Mouse (Mus musculus) liver, embryonic 15.5 days (tissue): ENCODE results near the gene Ppard. TPM values are rescaled to one million over a fixed set of nuclear protein-coding genes. Genes with fewer than 3 reads are reported as not detected.

ENCODE experiments used
- ATAC-seq: fragments of 200-750 bp; cut with Nextera tagmentation; 2 replicates; pipeline ENCODE4 v1.8.0; 2017; ENCODE audit warnings: moderate number of reproducible peaks, mild to moderate bottlenecking, moderate library complexity; ENCODE audit not compliant: insufficient read depth
- H3K27ac ChIP-seq: fragments of 300-500 bp; sonication (generic); replicated peaks from 2 replicates; pipeline ENCODE4 v1.5.1; 2015; ENCODE audit warnings: mild to moderate bottlenecking, inconsistent platforms
- H3K27me3 ChIP-seq: fragments of 300-500 bp; sonication (generic); 2 replicates; pipeline ENCODE4 v1.6.1; 2015; ENCODE audit warnings: mild to moderate bottlenecking, inconsistent platforms
- H3K36me3 ChIP-seq: fragments of 300-500 bp; sonication (generic); replicated peaks from 2 replicates; pipeline ENCODE4 v1.6.1; 2015; ENCODE audit warnings: moderate library complexity, mild to moderate bottlenecking, inconsistent platforms
- H3K4me1 ChIP-seq: fragments of 300-500 bp; sonication (generic); replicated peaks from 2 replicates; pipeline ENCODE4 v1.6.1; 2015; ENCODE audit warnings: inconsistent platforms
- H3K4me2 ChIP-seq: fragments of 300-500 bp; sonication (generic); 2 replicates; pipeline ENCODE4 v1.6.1; 2015; ENCODE audit warnings: moderate library complexity, mild to moderate bottlenecking, inconsistent platforms
- H3K4me3 ChIP-seq: fragments of 300-500 bp; sonication (generic); replicated peaks from 2 replicates; pipeline ENCODE4 v1.5.1; 2015; ENCODE audit warnings: mild to moderate bottlenecking, inconsistent platforms
- H3K9ac ChIP-seq: fragments of 300-500 bp; sonication (generic); 2 replicates; pipeline ENCODE4 v1.6.1; 2015; ENCODE audit warnings: moderate library complexity, mild to moderate bottlenecking, inconsistent platforms
- H3K9me3 ChIP-seq: fragments of 300-500 bp; sonication (generic); replicated peaks from 2 replicates; pipeline ENCODE4 v1.6.1; 2016; ENCODE audit warnings: inconsistent platforms
- WGBS: fragments of 180-500 bp; shearing (Covaris S2); methylation state at CpG from one replicate; pipeline ENCODE4 v1.1.7; 2015; ENCODE audit warnings: mixed read lengths; ENCODE audit not compliant: insufficient replicate concordance; 5-methylcytosine and 5-hydroxymethylcytosine counted together
- polyA plus RNA-seq: library from polyadenylated mRNA; unstranded; fragments of >200 nt; fragmentation: Nextera tagmentation; extraction: Ambion mirVana; gene quantifications from 2 replicates; pipeline ENCODE4 v1.2.1, GENCODE M21; 2015

The Ppard gene
- polyA plus RNA-seq, 1 experiment from 2014 or later: 0.89 TPM

- 65% methylated on average over 3 of the region's 3 CpGs for WGBS
- no peaks in the 10 kb centered on the region for H3K9me3 ChIP-seq
- peaks cover 20% of the 10 kb centered on the region for H3K36me3 ChIP-seq
- H3K9ac ChIP-seq: no peak overlapping the region
- no peaks in the 10 kb centered on the region for H3K4me1 ChIP-seq
- no peak for ATAC-seq
- H3K4me2 ChIP-seq: no peak overlapping the region
- H3K27me3 ChIP-seq: no peaks in the 10 kb centered on the region
- H3K27ac ChIP-seq: no peak overlapping the region
- H3K4me3 ChIP-seq: no peak overlapping the region
Observed at GRCm38 (mm10) chr17:28300850-28301249, 68.3 kb downstream of the Ppard start.

GRCm38 (mm10) chr17:28305172-28305571 lies 72.7 kb downstream of the Ppard start:
- no peak overlapping the region for H3K4me2 ChIP-seq
- no peaks in the 10 kb centered on the region; the same call in 1 of the 2 replicates for H3K36me3 ChIP-seq
- no peaks in the 10 kb centered on the region for H3K27me3 ChIP-seq
- no peaks in the 10 kb centered on the region for H3K9me3 ChIP-seq
- no peak for ATAC-seq
- 58% methylated on average over 10 of the region's 10 CpGs for WGBS
- no peak overlapping the region for H3K9ac ChIP-seq
- peaks cover 6% of the 10 kb centered on the region for H3K4me1 ChIP-seq
- no peak overlapping the region for H3K27ac ChIP-seq
- no peak overlapping the region for H3K4me3 ChIP-seq

GRCm38 (mm10) chr17:28308297-28309195 lies 76.0 kb downstream of the Ppard start:
- H3K4me2 ChIP-seq: peak overlapping the region; percentile 47

GRCm38 (mm10) chr17:28310831-28311230 lies 78.3 kb downstream of the Ppard start:
- Histone ChIP-seq H3K36me3 (0 out of 2 replicates have a peak, but pooled peaks cover 4% of the 10 kb centered on the region), H3K9me3 (no peaks in the 10 kb centered on the region), H3K4me1 (peaks cover 39% of the 10 kb centered on the region), H3K27me3 (no peaks in the 10 kb centered on the region), H3K27ac (no peak overlapping the region), H3K9ac (no peak overlapping the region), H3K4me2 (no peak overlapping the region), H3K4me3 (no peak overlapping the region)
- WGBS: 63% methylated on average over 3 of the region's 3 CpGs
- no peak for ATAC-seq

More at GRCm38 (mm10) chr17:28308297-28309195, 76.0 kb downstream of the Ppard start:
- 9% methylated on average over 18 of the region's 18 CpGs for WGBS
- Histone ChIP-seq H3K27ac (no peak overlapping the region), H3K36me3 (no peaks in the 10 kb centered on the region), H3K27me3 (no peaks in the 10 kb centered on the region), H3K4me1 (peaks cover 19% of the 10 kb centered on the region), H3K9ac (peak overlapping the region; percentile 17; the same call in 1 of the 2 replicates), H3K4me3 (no peak overlapping the region), H3K9me3 (no peaks in the 10 kb centered on the region)
- no peak for ATAC-seq

GRCm38 (mm10) chr17:28311366-28312132 lies 79.0 kb downstream of the Ppard start:
- ATAC-seq: no peak
- Histone ChIP-seq H3K9me3 (no peaks in the 10 kb centered on the region), H3K4me1 (peaks cover 45% of the 10 kb centered on the region), H3K27ac (peak overlapping the region; percentile 14; the same call in 1 of the 2 replicates), H3K27me3 (no peaks in the 10 kb centered on the region), H3K4me3 (no peak overlapping the region), H3K36me3 (0 out of 2 replicates have a peak, but pooled peaks cover 9% of the 10 kb centered on the region), H3K9ac (no peak overlapping the region), H3K4me2 (no peak overlapping the region)
- 69% methylated on average over 5 of the region's 5 CpGs for WGBS

GRCm38 (mm10) chr17:28312232-28313211 lies 80.0 kb downstream of the Ppard start:
- Histone ChIP-seq H3K4me1 (peaks cover 55% of the 10 kb centered on the region), H3K9ac (peak overlapping the region; percentile 32), H3K4me2 (peak overlapping the region; percentile 99), H3K27me3 (no peaks in the 10 kb centered on the region), H3K36me3 (peaks cover 16% of the 10 kb centered on the region; the same call in 1 of the 2 replicates), H3K4me3 (peak overlapping the region; percentile 87), H3K27ac (peak overlapping the region; percentile 78), H3K9me3 (no peaks in the 10 kb centered on the region)
- ATAC-seq: no peak
- 15% methylated on average over 17 of the region's 17 CpGs for WGBS

GRCm38 (mm10) chr17:28313212-28313879 lies 80.8 kb downstream of the Ppard start, which contains the start of gene Fance:
TSS of gene Fance (plus strand) at chr17:28313519.
- H3K4me1 ChIP-seq: peaks cover 61% of the 10 kb centered on the region
- peaks cover 24% of the 10 kb centered on the region for H3K36me3 ChIP-seq
- WGBS: under 1% methylated on average over 69 of the region's 69 CpGs
- H3K27me3 ChIP-seq: no peaks in the 10 kb centered on the region
- peak; percentile 97 for ATAC-seq
- H3K27ac ChIP-seq: peak within 1 kb of the TSS; percentile 87
- H3K4me3 ChIP-seq: peak within 1 kb of the TSS; percentile 87
- peak within 1 kb of the TSS; percentile 99 for H3K4me2 ChIP-seq
- H3K9me3 ChIP-seq: no peaks in the 10 kb centered on the region
- peak within 1 kb of the TSS; percentile 91 for H3K9ac ChIP-seq

- Histone ChIP-seq H3K9me3 (no peaks in the 10 kb centered on the region), H3K9ac (peak overlapping the region; percentile 91), H3K36me3 (peaks cover 29% of the 10 kb centered on the region), H3K4me3 (peak overlapping the region; percentile 87), H3K4me2 (peak overlapping the region; percentile 99), H3K4me1 (peaks cover 58% of the 10 kb centered on the region), H3K27ac (peak overlapping the region; percentile 87), H3K27me3 (no peaks in the 10 kb centered on the region)
- peak; percentile 5 for ATAC-seq
- 1% methylated on average over 11 of the region's 11 CpGs for WGBS
Observed at GRCm38 (mm10) chr17:28313880-28314225, 81.4 kb downstream of the Ppard start.

- no peak for ATAC-seq
Observed at GRCm38 (mm10) chr17:28315611-28316160, 83.2 kb downstream of the Ppard start.

GRCm38 (mm10) chr17:28316476-28316875 lies 84.0 kb downstream of the Ppard start:
- ATAC-seq: no peak
- Histone ChIP-seq H3K4me3 (no peak overlapping the region), H3K9me3 (no peaks in the 10 kb centered on the region), H3K36me3 (peaks cover 30% of the 10 kb centered on the region), H3K27me3 (no peaks in the 10 kb centered on the region), H3K9ac (no peak overlapping the region), H3K4me1 (peaks cover 58% of the 10 kb centered on the region), H3K27ac (no peak overlapping the region), H3K4me2 (no peak overlapping the region)
- whole genome bisulfite sequencing: 84% methylated on average over 9 of the region's 9 CpGs

More at GRCm38 (mm10) chr17:28315611-28316160, 83.2 kb downstream of the Ppard start:
- Histone ChIP-seq H3K27me3 (no peaks in the 10 kb centered on the region), H3K36me3 (peaks cover 30% of the 10 kb centered on the region), H3K4me3 (no peak overlapping the region), H3K4me1 (peaks cover 58% of the 10 kb centered on the region), H3K4me2 (no peak overlapping the region), H3K9ac (no peak overlapping the region), H3K27ac (no peak overlapping the region), H3K9me3 (no peaks in the 10 kb centered on the region)
- WGBS: 89% methylated on average over 20 of the region's 20 CpGs
